In genomic region chr5:91723416-91723815, GRCm38 (mm10) we compare ENCODE assay signal across 17 mouse cellular contexts.
"Had no signal": no experiment of that assay in that cellular context is flagged by ENCODE, and none has a peak within 500 bp of the region (broad histone marks: within the 10 kb centered on the region; RNA-seq: fewer than 3 reads in every experiment).

No protein-coding gene starts in this region.

- DNase-seq: kidney, adult 8-10 months; kidney, postnatal 36 days; layer of hippocampus, adult 9-11 months; layer of hippocampus, postnatal 36 days; lung, embryonic 14.5 days; lung, postnatal 10 days; lung, postnatal 4 days; retina, postnatal 1 day; thymus, adult 2 months; thymus, postnatal 36 days had no signal

- H3K36me3 ChIP-seq: limb, embryonic 15.5 days; liver, embryonic 12.5 days; midbrain, embryonic 12.5 days; neural tube, embryonic 12.5 days; stomach, embryonic 15.5 days had no signal

- H3K4me2 ChIP-seq: limb, embryonic 15.5 days; liver, embryonic 12.5 days; lung, embryonic 14.5 days; midbrain, embryonic 12.5 days; neural tube, embryonic 12.5 days; stomach, embryonic 15.5 days had no signal

- H3K27me3 ChIP-seq: limb, embryonic 15.5 days; liver, embryonic 12.5 days; neural tube, embryonic 12.5 days; stomach, embryonic 15.5 days had no signal

- H3K9ac ChIP-seq: limb, embryonic 15.5 days; liver, embryonic 12.5 days; lung, embryonic 14.5 days; midbrain, embryonic 12.5 days; neural tube, embryonic 12.5 days; stomach, embryonic 15.5 days had no signal

- H3K27ac ChIP-seq: kidney, postnatal 0 days; limb, embryonic 15.5 days; liver, embryonic 12.5 days; midbrain, embryonic 12.5 days; neural tube, embryonic 12.5 days; stomach, embryonic 15.5 days had no signal

- H3K9me3 ChIP-seq: limb, embryonic 15.5 days; liver, embryonic 12.5 days; midbrain, embryonic 12.5 days; neural tube, embryonic 12.5 days; stomach, embryonic 15.5 days had no signal

- H3K4me3 ChIP-seq: limb, embryonic 15.5 days; liver, embryonic 12.5 days; midbrain, embryonic 12.5 days; neural tube, embryonic 12.5 days; stomach, embryonic 15.5 days had no signal

- H3K4me1 ChIP-seq: limb, embryonic 15.5 days; neural tube, embryonic 12.5 days; stomach, embryonic 15.5 days had no signal

- ATAC-seq: intestine, postnatal 0 days; liver, embryonic 12.5 days had no signal
